Mouse (Mus musculus): ENCODE results near the gene Fdx1. TPM values are rescaled to one million over a fixed set of nuclear protein-coding genes. Genes with fewer than 3 reads are reported as not detected.

Gene Fdx1
- polyA plus RNA-seq, 3 experiments from 2014 or later: 3.6 to 13.9 (median 11.5) TPM

DNA sequence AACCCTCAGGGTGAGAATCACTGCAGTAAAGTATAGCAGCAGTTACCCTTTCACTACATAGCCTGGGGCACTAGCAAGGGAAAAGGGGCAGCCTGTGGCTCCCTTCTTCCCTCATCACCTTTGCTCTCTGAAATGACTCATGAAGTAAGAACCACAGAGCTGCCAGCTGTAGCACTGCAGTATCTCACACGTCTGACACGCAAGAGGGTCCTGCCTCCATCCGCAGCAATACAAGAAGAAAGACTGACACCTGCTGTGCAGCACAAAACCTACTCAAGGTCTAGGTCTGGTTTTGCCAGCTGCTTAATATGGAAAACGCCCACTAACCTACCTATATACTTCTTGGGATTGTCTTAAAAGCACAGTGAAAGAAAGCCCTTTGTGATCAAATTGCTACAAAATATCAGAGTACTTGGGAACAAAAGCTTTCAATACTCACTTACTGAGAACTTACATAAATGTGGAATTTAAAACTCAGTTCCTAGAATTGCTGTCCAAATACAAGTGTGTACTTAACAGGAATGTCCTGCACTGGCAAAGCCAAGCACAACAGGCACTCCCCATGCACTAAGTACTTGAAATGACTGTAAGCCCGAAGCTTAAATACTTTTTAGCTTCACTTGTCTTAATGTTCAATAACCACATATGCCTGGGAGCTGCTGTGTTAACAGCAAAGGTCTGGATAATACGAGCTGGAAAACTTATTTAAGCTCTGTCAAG lies 2.0 kb downstream of the Fdx1 start:
- ATAC-seq: no peak

- no peak for ATAC-seq
Measured at GRCm38 (mm10) chr9:51960331-51960730, 3.0 kb downstream of the Fdx1 start.

GRCm38 (mm10) chr9:51958981-51959380 lies 4.4 kb downstream of the Fdx1 start:
- ATAC-seq: no peak

GRCm38 (mm10) chr9:51957025-51957424 lies 6.3 kb downstream of the Fdx1 start:
- no peak for ATAC-seq

DNA sequence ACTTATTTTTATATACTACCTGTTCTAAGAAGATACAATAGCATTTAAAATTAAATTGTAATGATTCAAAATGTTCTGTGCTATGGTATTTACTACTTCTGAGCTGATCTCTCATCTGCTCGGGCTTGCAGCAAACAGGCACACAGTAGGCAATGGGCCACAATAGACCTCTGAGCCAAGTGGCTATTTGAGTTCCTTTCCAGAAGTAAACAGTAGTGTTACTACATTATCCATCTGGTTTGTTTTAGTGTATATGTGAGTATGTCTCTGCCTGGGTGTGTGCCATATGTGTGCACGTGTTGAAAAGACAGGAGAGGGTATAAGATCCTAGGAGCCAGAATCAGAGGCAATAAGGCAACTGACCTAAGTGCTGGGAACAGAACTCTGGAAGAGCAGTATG lies 6.9 kb downstream of the Fdx1 start:
- no peak for ATAC-seq

DNA sequence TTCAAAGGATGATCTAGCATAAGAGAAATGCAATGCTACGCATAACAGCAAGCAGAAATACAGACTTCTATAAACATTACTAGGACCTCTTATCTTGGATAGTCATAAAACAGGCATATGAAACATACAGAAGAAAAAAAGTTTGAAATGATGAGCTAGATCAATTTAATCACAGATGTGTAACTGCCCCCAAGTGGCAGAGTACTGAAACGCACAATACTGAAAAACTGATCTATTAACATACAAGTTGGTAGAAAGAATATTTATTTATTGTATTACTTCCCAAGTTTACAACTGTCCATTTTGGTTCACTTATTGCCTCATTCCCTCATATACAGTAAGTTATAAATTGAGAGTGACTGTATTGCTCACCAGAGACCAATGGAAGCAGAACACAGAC lies 12.0 kb downstream of the Fdx1 start:
- no peak for ATAC-seq

- no peak for ATAC-seq
Measured at GRCm38 (mm10) chr9:51950667-51951066, 12.7 kb downstream of the Fdx1 start.

DNA sequence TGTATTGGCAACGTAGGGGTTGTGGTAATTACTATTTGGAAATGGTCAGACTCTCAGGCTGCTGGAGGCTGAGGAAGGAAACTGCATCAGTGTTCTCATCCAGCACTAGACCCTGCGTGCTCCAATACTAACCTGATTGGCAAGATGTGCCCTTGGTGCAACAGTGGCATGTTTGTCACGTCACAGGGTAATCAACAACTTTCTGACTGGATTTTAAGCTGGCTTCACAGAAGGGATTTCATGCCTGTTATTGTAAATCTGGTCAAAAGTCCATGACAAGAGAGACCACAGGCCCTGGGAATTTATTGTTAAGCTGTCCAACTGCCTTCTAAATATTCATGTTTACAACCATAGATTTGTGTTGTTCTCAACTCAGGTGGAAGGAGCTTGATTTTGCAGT lies 13.1 kb downstream of the Fdx1 start:
- no peak for ATAC-seq

- no peak for ATAC-seq
Measured at GRCm38 (mm10) chr9:51943934-51944333, 19.4 kb downstream of the Fdx1 start.

GRCm38 (mm10) chr9:51934641-51935040 lies 28.7 kb downstream of the Fdx1 start:
- no peak for ATAC-seq

DNA sequence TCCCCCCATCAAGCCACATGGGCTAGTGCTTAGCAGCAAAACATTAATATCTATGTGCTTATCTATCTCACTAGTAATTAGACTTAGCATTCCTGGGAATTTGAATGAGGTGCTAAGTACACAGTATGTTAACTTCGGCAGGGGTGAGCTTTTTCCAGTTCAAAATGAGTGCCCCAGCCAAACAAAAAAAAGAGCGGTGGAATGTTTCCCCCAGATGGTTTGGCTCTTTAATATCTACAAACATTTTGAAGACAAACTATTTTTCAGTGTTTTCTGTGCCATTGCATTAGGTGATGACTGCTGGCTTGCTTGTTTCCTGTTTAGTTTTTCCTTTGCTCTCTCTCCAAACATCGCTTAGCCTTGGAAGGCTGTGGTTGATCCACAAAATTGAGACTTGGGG lies 31.4 kb downstream of the Fdx1 start:
- ATAC-seq: no peak

GRCm38 (mm10) chr9:51931054-51931690 lies 32.2 kb downstream of the Fdx1 start:
- no peak for ATAC-seq

DNA sequence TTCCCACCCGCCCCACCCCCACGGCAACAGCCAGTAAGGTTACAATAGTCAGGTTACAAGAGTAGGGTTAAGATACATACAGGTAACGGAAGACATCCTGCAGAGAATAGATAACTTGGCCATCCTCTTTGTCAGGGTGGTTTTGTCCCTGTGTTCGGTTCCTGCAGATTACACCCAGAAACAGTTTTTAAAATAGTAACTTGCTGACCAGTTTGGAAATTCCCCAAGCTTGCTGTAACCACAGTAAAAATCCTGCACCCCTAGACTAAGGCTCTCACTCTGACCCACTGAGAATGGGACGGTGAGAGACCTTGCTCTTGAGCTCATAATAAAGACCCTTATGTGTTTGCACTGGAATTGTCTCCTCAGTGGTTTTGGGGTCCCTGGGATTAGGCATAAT lies 33.4 kb downstream of the Fdx1 start:
- no peak for ATAC-seq

DNA sequence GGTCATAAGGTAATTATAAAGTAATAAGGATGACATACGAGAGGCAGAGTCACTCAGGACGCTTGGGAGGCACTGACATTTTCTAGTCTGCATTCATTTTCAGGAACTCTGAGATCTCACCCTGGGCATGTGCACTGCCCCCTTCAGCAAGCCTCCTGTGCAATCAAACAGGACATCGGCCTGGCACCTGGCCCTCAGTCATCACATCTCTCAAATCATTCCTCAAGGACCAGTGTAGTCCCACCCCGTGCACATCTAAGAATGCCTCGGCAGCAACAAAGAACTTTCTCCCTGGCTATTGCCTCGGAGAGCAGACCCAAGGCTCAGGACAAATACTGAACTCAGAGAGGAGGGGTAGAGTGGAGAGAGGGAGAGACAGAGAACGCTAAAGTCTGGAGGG lies 34.7 kb downstream of the Fdx1 start:
- no peak for ATAC-seq

DNA sequence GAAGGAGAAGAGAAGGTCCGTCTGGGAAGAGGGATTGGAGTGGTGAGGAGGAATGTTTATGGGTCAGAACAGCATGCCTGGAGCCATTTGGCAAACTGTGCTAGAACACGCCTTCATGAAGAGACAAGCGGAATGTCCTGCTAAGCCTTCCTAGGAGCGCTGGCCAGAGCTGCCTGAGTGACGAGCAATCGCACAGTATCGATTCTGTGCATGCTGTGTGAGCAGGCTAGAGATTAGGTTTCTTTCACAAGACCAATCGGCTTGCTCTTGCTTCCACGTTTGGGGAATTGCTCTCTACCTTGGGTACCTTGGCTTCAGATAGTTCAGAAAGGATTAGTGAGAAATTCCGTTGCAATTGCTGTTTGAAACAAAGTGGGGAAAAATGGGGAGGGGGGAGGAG lies 35.2 kb downstream of the Fdx1 start:
- no peak for ATAC-seq

- no peak for ATAC-seq
Measured at GRCm38 (mm10) chr9:51927680-51928079, 35.7 kb downstream of the Fdx1 start.

DNA sequence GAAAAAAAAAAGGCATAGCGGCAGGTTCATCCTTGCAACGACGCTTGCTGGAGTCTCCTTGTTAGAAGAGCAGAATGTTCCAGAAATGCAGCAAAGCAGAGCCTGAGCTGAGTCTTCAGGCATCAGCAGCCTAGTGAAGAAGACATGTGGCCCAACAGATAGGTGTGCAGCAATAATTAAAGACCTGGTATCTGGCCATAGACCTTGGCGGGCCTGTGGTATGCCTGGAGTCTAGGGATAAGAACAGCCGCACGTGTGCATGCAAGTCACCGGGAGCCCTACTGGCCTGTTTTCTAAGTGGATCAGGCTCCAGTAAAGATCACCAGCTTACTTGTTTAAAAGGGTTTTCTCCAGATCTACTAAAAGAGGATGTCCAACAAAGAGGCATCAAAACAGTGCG lies 36.7 kb downstream of the Fdx1 start:
- ATAC-seq: no peak

- ATAC-seq: no peak
Measured at GRCm38 (mm10) chr9:51924551-51925081, 38.7 kb downstream of the Fdx1 start.

DNA sequence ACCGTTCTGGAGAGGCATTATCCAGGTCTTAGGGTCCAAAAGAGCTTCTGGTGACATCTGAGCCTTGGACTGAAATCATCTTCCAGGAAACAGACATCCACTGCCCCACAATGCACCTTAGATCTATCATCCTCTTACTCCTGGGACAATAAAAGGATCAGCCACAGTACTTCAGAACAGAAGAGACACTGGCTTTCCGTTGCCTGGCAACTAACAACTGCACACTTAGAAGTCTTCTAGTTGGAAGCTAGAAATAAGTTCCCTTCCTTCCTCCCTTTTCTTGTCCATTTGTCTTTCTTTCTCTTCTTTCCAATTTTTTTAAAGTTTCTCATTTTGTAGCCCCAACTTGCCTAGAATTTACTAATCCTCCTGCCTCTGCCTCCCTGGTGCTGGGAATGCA lies 40.6 kb downstream of the Fdx1 start:
- ATAC-seq: no peak

DNA sequence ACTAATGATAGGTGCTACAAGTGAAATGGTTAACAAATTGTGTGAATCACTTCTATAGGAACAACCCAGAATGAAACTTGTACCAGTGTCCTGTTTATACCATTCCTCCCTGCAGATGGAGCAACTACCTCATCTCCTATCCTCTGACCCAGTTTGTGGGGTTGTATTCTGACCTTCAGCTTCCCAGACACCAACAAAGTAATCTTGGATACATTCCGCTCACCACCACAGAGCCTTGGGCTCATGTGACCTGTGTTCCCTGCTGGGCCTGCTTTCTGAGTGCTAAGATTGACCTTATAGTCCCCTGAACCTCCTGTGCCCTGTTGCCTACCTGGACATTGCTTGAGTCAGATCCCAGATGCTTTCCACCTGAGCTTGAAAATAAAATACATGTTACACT lies 47.8 kb downstream of the Fdx1 start:
- ATAC-seq: no peak

DNA sequence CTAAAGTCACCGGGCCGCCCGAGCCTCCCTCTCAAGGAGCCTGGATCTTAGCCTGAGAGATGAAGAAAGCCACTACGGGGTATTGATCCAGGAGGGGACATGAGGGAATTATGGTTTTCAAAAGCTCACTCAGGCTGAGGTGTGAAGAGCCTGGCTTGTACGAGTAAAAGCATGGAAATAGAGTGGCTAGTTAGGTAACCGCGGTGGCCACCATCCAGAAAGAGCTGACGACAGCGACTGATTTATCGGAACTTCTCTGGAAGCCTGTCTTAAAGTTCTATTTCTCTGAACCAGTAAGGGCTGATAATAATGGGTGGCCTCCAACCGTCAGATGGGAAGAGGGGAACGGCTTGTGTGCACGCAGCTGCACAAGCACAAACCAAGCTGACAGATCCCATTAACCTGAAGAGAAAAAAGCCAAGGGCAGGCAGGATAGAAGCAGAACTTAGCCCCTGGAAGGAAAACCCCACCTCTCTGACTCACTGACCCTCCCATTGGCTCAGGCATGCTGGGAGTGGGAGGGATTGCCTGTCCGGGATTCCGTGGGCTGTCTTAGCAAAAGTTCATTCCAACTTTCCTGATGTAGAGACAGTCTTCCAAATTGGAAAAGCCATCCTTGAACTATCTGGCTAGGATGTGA lies 48.8 kb downstream of the Fdx1 start:
- no peak for ATAC-seq

- ATAC-seq: peak; percentile 67
Measured at GRCm38 (mm10) chr9:51908838-51909237, 54.5 kb downstream of the Fdx1 start.

- no peak for ATAC-seq
Measured at GRCm38 (mm10) chr9:51908255-51908654, 55.1 kb downstream of the Fdx1 start.

DNA sequence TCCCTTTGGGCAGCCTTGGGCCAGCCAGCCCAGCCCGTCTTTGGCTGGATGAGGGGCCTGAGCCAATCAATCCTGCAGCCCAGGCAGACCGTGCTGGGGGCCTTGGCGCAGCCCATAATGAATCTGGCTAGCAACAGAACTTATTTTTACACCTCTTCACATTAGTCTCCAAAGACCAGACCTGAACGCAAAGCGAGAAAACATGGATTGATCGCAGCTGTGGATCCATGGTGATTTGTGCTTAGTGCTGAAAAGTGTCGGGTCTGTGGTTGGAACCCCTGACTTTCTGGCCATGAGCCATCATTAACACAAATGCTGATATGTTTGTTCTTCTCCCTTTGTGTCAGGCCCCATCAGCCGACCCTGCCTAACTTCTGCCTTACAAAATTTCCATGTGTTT lies 56.4 kb downstream of the Fdx1 start:
- no peak for ATAC-seq

All from inflammation-experienced regulatory T-cells, adult 6 months (primary cell).